Mouse (Mus musculus) lung, postnatal 0 days (tissue): Measurements from ENCODE around the gene Abcc4. TPM values are rescaled to one million over a fixed set of nuclear protein-coding genes. Genes with fewer than 3 reads are reported as not detected.

Source experiments
- ATAC-seq: fragments of 200-750 bp; cut with Nextera tagmentation; 2 replicates; pipeline ENCODE4 v1.8.0; 2017; ENCODE audit warnings: moderate library complexity
- DNase-seq: peaks from one replicate; pipeline ENCODE4 v3.0.0-alpha.2; 2016; ENCODE audit warnings: low spot score
- H3K27ac ChIP-seq: fragments of 300-500 bp; sonication (generic); 2 replicates; pipeline ENCODE4 v1.5.1; 2014; ENCODE audit warnings: antibody characterized with exemption, mild to moderate bottlenecking, low read length, mixed read lengths
- H3K27me3 ChIP-seq: fragments of 300-500 bp; sonication (generic); replicated peaks from 2 replicates; pipeline ENCODE4 v1.6.1; 2014; ENCODE audit warnings: low read length, mixed read lengths; ENCODE audit not compliant: insufficient read depth
- H3K36me3 ChIP-seq: fragments of 300-500 bp; sonication (generic); 2 replicates; pipeline ENCODE4 v1.6.1; 2014; ENCODE audit warnings: low read length, mixed read lengths; ENCODE audit not compliant: insufficient read depth
- H3K4me1 ChIP-seq: fragments of 300-500 bp; sonication (generic); 2 replicates; pipeline ENCODE4 v1.6.1; 2014; ENCODE audit warnings: antibody characterized with exemption, low read depth, low read length, mixed read lengths; ENCODE audit not compliant: insufficient read depth
- H3K4me2 ChIP-seq: fragments of 300-500 bp; sonication (generic); replicated peaks from 2 replicates; pipeline ENCODE4 v1.6.1; 2014; ENCODE audit warnings: low read depth, mild to moderate bottlenecking, low read length, moderate library complexity, mixed read lengths
- H3K4me3 ChIP-seq: fragments of 300-500 bp; sonication (generic); 2 replicates; pipeline ENCODE4 v1.5.1; 2014; ENCODE audit warnings: low read depth, low read length
- H3K9ac ChIP-seq: fragments of 300-500 bp; sonication (generic); replicated peaks from 2 replicates; pipeline ENCODE4 v1.6.1; 2014; ENCODE audit warnings: low read depth, mild to moderate bottlenecking
- H3K9me3 ChIP-seq: fragments of 300-500 bp; sonication (generic); 2 replicates; pipeline ENCODE4 v1.6.1; 2016; ENCODE audit warnings: low read length, mixed read lengths
- CTCF ChIP-seq: IDR thresholded peaks from 2 replicates; pipeline ENCODE4 v1.5.1; 2016; ENCODE audit warnings: antibody characterized with exemption, mild to moderate bottlenecking
- EP300 ChIP-seq: IDR thresholded peaks from 2 replicates; pipeline ENCODE4 v1.6.1; 2016; ENCODE audit warnings: antibody characterized with exemption, mild to moderate bottlenecking, control low read depth
- WGBS: fragments of 180-500 bp; shearing (Covaris S2); extraction: QIAGEN DNeasy Blood & Tissue Kit; methylation state at CpG from one replicate; pipeline ENCODE4 v1.1.7; 2014; 5-methylcytosine and 5-hydroxymethylcytosine counted together
- polyA plus RNA-seq: library from polyadenylated mRNA; unstranded; fragments of >200 nt; fragmentation: Nextera tagmentation; extraction: Ambion mirVana; gene quantifications from 2 replicates; pipeline ENCODE4 v1.2.1, GENCODE M21; 2015

Abcc4 gene
- polyA plus RNA-seq, 1 experiment from 2014 or later, result 1.0 TPM

- no peak for TF ChIP-seq CTCF
- TF ChIP-seq EP300, result no peak
- under 1% methylated on average over 33 of the region's 37 CpGs for WGBS
- no peaks in the 10 kb centered on the region for H3K9me3 ChIP-seq
- H3K36me3 ChIP-seq, result no peaks in the 10 kb centered on the region
- peak overlapping the region; percentile 67 for H3K4me2 ChIP-seq
- H3K27me3 ChIP-seq, result peaks cover 14% of the 10 kb centered on the region; the same call in 1 of the 2 replicates
- no peaks in the 10 kb centered on the region for H3K4me1 ChIP-seq
- no peak overlapping the region for H3K27ac ChIP-seq
- H3K9ac ChIP-seq, result no peak overlapping the region
- peak; percentile 44; the same call in 1 of the 2 replicates for ATAC-seq
- peak overlapping the region; percentile 33 for H3K4me3 ChIP-seq
- peak; percentile 32 for DNase-seq
Observed at GRCm38 (mm10) chr14:118473831-118474193, 232.2 kb downstream of the Abcc4 start.

- Histone ChIP-seq H3K9ac (no peak overlapping the region), H3K4me3 (peak overlapping the region; percentile 33), H3K4me1 (no peaks in the 10 kb centered on the region), H3K36me3 (no peaks in the 10 kb centered on the region), H3K9me3 (no peaks in the 10 kb centered on the region), H3K4me2 (peak overlapping the region; percentile 67), H3K27ac (no peak overlapping the region), H3K27me3 (peaks cover 14% of the 10 kb centered on the region; the same call in 1 of the 2 replicates)
- ATAC-seq (no peak), DNase-seq (no peak)
- 9% methylated on average over 20 of the region's 20 CpGs for WGBS
- TF ChIP-seq EP300, result no peak
- TF ChIP-seq CTCF, result no peak
Observed at GRCm38 (mm10) chr14:118473188-118473830, 232.7 kb downstream of the Abcc4 start.

GRCm38 (mm10) chr14:118465331-118465730, 240.7 kb downstream of the Abcc4 start:
- ATAC-seq, result no peak
- H3K36me3 ChIP-seq, result no peaks in the 10 kb centered on the region

GRCm38 (mm10) chr14:118464401-118464800, 241.6 kb downstream of the Abcc4 start:
- DNase-seq (no peak), ATAC-seq (no peak)
- H3K27ac ChIP-seq, result no peak overlapping the region
- no peak overlapping the region for H3K4me3 ChIP-seq
- no peaks in the 10 kb centered on the region for H3K36me3 ChIP-seq
- H3K9ac ChIP-seq, result no peak overlapping the region
- H3K9me3 ChIP-seq, result no peaks in the 10 kb centered on the region
- TF ChIP-seq EP300 (no peak), CTCF (no peak)
- H3K27me3 ChIP-seq, result no peaks in the 10 kb centered on the region
- WGBS, result 83% methylated on average over 3 of the region's 3 CpGs
- H3K4me1 ChIP-seq, result no peaks in the 10 kb centered on the region
- H3K4me2 ChIP-seq, result no peak overlapping the region

More at GRCm38 (mm10) chr14:118465331-118465730, 240.7 kb downstream of the Abcc4 start:
- no peaks in the 10 kb centered on the region for H3K4me1 ChIP-seq
- no peak for DNase-seq
- H3K4me2 ChIP-seq, result no peak overlapping the region
- no peak overlapping the region for H3K4me3 ChIP-seq
- H3K9me3 ChIP-seq, result no peaks in the 10 kb centered on the region
- no peak overlapping the region for H3K27ac ChIP-seq
- no peak overlapping the region for H3K9ac ChIP-seq
- no peaks in the 10 kb centered on the region for H3K27me3 ChIP-seq
- no peak for TF ChIP-seq EP300
- no peak for TF ChIP-seq CTCF
- WGBS, result 66% methylated on average over 2 of the region's 2 CpGs

GRCm38 (mm10) chr14:118452572-118452971, 253.4 kb downstream of the Abcc4 start:
- no peak for ATAC-seq
- no peaks in the 10 kb centered on the region for H3K36me3 ChIP-seq
- WGBS, result 45% methylated on average over 4 of the region's 4 CpGs
- no peak overlapping the region for H3K27ac ChIP-seq
- H3K4me3 ChIP-seq, result no peak overlapping the region
- TF ChIP-seq CTCF, result no peak
- no peak for TF ChIP-seq EP300
- DNase-seq, result no peak
- no peak overlapping the region for H3K4me2 ChIP-seq
- H3K9me3 ChIP-seq, result no peaks in the 10 kb centered on the region
- H3K27me3 ChIP-seq, result no peaks in the 10 kb centered on the region
- no peaks in the 10 kb centered on the region for H3K4me1 ChIP-seq
- H3K9ac ChIP-seq, result no peak overlapping the region

- TF ChIP-seq EP300 (no peak), CTCF (no peak)
- Histone ChIP-seq H3K9me3 (no peaks in the 10 kb centered on the region), H3K36me3 (no peaks in the 10 kb centered on the region), H3K4me2 (no peak overlapping the region), H3K9ac (no peak overlapping the region), H3K27me3 (peaks cover 43% of the 10 kb centered on the region), H3K4me1 (no peaks in the 10 kb centered on the region), H3K4me3 (no peak overlapping the region), H3K27ac (no peak overlapping the region)
- DNase-seq (no peak), ATAC-seq (no peak)
- 66% methylated on average over 8 of the region's 8 CpGs for WGBS
Observed at GRCm38 (mm10) chr14:118440155-118440554, 265.9 kb downstream of the Abcc4 start.
